Mouse (Mus musculus): ENCODE measurements around the gene Hdgfl2.

- TF ChIP-seq CTCF (IDR thresholded peaks at IDR 0.05; ENCODE audit: low read depth) (no peak), EP300 (IDR thresholded peaks at IDR 0.05; ENCODE audit: low read depth) (no peak)
Measured at GRCm38 (mm10) chr17:56139858-56140595, 60.6 kb downstream of the Hdgfl2 start, which contains the start of gene Sema6b.

All from liver, postnatal 0 days (tissue).